Mouse (Mus musculus) thymus, postnatal 36 days (tissue): ENCODE results near the gene Dctn5.

Source experiments
- DNase-seq, 2 experiments: peaks; one replicate each; pipeline ENCODE4 v3.0.0; 2022; ENCODE audit warnings: mixed read lengths in 2 of 2

The Dctn5 gene

DNA sequence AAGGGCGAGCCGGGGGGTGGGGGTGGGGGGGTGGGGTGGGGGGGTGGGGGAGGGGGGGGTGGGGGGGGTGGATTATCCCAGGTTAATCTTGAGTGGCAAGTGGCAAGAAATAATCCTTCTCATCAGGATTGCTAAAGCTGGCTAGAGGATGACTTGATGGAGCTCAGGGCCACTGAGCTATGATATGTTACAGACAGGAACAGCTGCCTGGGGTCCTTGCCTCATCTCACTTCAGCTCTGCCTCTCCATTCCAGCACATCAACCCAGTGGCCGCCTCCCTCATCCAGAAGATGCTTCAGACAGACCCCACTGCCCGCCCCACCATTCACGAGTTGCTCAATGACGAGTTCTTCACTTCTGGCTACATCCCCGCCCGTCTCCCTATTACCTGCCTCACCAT is 30.9 kb downstream of the Dctn5 start:
- DNase-seq = no peak

DNA sequence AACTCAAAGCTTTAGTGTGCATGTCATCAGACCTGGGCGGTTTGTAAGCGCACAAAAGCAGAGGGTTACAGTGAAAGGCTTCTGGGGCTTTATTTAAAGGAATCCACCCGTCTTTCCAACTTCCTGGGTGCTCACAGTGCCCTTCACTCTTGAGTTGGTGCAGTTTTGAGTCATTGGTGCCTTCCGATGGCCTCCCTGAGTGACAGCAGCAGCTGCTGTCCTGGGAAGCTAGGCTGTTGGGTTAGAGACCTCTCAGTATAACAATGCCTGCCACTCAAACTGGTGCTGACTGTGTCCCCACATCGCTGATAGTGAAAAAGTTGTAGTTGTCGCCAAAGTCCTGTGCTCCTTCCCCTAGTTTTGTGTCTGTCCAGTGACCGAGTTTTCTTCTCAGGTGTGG is 34.4 kb downstream of the Dctn5 start:
- no peak for DNase-seq

DNA sequence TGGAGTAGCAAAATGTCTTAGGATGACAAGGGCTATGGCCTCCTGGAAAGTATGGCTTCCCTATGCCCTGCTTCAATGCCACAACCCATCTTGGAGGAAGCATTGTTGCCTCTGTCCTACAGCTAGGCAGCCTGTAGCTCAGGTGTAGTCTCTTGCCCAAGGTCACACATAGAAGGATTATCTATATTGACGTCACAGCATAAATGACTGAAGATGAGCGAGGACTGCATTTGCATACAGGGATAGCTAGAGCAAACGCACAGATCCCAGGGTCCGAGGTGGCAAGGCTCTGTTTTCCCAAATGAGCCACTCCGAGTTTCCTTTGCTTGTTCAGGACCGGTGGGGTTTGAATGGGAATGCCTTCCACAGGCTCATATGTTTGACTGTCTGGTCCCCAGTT is 37.9 kb downstream of the Dctn5 start:
- no peak for DNase-seq

DNA sequence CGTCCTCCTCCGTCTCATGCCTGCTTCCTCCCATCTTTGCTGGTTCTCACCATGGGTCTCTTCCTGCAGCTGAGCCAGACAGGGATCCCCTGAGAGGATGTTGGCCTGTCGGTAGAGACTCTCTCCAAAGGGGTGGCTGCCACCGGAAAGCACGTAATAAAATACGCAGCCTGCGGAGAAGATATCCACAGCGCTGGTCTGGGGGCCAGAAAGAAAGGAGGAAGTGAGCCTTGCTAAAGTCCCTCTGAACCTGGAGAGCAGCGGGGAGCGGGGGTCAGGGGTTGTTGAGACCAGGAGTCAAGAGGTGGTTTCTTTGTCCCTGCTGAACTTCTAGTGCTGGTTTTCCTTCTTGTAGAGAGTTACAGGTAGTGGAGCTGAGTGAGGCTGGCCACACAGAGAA is 38.8 kb downstream of the Dctn5 start:
- no peak for DNase-seq

DNA sequence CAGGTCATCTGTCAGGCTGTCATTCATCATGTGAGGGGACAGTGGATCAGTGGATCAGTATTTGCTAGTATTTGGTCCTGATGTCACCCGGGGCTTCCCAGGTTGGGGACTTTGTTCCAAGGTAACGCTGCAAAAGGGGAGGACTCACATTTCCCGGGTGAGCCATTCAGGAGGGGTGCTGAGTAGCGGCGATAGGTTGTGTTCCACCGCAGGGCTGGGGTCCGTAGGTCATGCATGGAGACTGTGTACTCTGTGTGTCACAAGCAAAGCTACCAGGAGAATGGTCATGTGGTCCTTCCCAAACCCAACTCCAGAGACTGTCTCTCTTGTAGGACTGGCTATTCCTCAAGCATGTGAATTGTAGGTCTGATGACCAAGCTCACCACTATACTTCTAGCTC is 47.9 kb downstream of the Dctn5 start:
- no peak for DNase-seq

DNA sequence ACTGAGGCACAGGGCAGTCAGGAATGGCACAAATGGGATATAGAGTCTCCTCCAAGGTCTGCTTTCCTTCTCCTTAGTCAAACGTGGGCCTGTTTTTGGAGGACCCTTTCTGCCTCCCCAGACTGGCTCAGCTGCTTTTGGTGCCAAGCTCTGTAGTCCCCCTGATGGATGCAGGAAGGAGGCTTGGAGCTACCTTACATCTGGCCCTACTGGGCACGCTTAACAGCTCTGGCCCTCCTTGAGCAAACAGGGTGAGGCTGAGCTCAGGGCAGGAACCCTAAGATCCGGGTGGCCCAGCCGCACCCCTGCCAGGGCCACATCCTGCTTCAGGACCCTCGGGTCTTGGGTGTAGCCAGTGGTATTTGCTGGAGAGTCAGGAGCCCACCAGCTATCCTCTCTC is 51.7 kb downstream of the Dctn5 start:
- no peak for DNase-seq

DNA sequence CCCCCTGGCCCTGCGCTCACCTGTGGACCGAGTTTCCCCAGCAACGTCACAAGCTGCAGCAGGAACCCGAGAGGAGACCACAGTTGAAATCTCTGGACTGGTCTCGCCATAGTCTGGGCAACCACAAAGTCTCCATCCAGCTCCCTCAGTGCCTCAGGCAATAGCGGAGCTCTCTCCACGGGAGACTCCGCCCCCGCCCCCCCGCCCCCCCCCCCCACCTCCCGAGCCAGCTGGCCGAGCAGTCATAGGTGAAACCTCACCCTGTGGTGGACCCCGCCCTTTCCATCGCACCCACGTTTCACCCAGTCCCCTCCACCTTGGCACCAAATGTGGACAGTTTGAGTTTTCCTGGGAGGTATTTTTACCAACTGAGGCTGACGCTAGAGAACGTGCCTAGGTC is 53.2 kb downstream of the Dctn5 start, which contains the start of gene Ern2:
Ern2 (minus strand) TSS at position 165 of the 400 bp plus-strand sequence.
- no peak for DNase-seq

DNA sequence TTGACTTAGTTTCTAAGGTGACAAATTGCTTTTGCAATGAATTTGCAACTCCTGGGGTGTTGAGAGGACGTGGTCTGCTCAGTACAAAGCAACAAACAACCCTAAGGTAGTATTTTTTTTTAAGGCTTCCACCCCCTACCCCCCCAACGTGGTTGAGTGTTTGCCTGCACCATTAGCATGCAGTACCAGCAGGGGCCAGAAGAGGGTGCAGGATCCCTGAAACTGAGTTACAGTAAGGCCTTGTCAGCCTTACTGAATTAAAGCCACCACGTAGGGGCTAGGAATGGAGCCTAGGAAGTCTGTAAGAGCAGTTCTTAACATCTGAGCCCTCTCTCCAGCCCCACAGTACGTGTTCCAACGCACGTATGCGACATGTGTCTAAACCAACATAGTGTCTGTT is 56.6 kb downstream of the Dctn5 start:
- peak; percentile 42 to 54 for DNase-seq

DNA sequence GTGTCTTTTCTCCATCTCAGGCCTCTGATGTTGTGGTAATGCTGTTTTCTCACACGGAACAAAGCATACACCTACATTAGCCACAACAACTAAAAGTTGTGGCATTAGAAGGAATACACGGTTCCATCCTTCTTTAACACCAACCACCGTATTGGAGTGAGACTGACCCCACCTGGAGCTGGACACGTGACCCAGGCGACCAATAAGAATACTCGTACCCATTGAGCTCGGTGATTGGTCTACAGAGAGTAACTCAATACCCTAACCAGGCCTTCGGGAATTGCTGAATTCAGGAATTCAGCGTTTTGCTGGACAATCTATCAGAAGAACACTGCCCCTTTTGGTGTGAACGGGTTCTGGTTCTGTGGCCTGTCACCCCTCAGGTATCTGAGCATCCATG is 58.3 kb downstream of the Dctn5 start:
- DNase-seq = no peak

DNA sequence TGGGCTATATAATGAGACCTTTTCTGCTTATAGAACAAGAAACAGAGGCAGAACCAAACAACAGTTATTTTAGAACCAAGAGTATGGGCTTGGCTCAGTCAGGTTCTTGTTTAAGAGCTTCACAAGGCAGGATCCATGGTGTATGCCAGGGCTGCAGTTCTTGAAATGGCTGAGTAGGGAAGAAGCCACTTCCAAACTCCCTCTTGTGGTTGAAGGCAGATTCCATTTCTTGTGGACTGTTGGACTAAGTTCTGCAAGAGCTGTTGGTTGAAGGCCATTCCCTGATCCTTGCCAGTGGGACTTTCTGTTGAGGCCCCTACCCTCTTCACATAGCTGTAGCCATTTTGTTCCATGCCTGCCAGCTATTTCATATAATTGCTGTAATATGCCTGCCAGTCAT is 61.1 kb downstream of the Dctn5 start:
- DNase-seq = no peak

DNA sequence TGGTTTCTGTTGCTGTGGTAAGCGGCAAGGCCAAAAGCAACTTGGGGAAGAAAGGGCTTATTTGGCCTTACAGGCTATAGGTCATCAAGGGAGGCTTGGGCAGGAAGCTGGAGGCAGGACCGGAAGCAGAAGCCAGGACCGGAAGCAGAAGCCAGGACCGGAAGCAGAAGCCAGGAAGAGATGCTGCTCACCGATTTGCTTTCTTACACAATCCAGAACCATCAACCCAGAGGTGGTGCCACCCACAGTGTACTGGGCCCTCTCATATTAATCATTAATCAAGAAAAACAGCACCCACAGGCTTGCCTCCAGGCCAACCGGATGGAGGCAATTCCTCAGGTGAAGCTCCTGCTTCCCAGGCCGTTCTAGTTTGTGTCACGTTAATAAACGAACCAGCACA is 63.9 kb downstream of the Dctn5 start:
- DNase-seq = no peak

DNA sequence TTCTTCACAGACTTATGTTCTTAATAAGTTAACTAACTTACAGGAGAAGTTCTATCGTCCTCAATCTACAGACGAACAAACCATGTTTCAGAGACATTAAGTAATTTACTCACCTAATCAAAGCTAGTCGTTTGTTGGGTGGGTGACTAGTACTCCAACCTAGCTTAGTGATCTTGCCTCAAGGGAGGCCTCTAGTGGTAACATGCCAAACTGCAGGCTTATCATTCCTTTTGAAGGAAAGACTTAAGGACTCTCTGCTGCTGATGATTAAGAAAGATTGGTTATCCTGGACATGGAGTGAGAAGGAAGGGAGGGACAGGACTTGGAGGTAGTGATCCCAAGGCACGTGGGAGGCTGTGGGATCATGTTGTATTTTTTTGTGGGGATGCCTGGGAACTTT is 64.5 kb downstream of the Dctn5 start:
- DNase-seq = peak in 1 of 2 experiments; percentile 45
